Mouse (Mus musculus) lung, adult 2 months (tissue): ENCODE measurements around the gene Gm26558.

ENCODE experiments used
- CTCF ChIP-seq: fragments of 200-500 bp; IDR thresholded peaks from 2 replicates; pipeline ENCODE4 v1.5.1; 2011; ENCODE audit warnings: mild to moderate bottlenecking, low read length, control low read depth; ENCODE audit not compliant: insufficient read depth
- POLR2A ChIP-seq: fragments of 200-500 bp; IDR thresholded peaks from 2 replicates; pipeline ENCODE4 v1.6.1; 2011; ENCODE audit warnings: low read depth, mild to moderate bottlenecking, control low read depth, low read length, borderline replicate concordance; ENCODE audit errors: extremely low read depth

- TF ChIP-seq CTCF = no peak
- no peak for TF ChIP-seq POLR2A
Observed at GRCm38 (mm10) chr2:70616617-70617016, 45.3 kb downstream of the Gm26558 start.
